Mouse (Mus musculus): Measurements from ENCODE around the gene Nup214.

DNA sequence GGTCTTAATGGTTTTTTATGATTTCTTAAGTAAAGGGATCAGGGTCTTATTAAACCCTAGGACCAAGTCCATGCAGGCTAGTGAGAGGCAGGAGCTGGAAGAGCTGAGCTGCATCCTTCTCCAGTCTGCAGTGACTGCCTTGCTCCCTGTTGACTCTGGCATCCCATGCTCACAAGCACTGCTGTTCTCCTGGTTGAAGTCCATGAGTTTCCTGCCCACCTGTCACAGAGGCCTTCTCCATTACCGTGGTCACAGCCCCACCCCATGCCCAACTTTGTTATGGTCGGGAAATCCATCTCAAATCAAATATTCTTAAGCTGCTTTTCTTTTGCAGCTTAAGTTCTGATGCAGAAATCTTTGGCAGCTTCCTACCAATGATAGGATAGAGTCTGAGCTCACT lies 66.9 kb downstream of the Nup214 start:
- no peak for TF ChIP-seq CTCF (IDR thresholded peaks at IDR 0.05; ENCODE audit: low read depth)
- no peak for TF ChIP-seq EP300 (IDR thresholded peaks at IDR 0.05; ENCODE audit: low read depth)

All from liver, embryonic 14.5 days (tissue).